ENCODE assay signal across 29 mouse cellular contexts in genomic region chr15:78395478-78395962, GRCm38 (mm10). TPM values are rescaled to one million over a fixed set of nuclear protein-coding genes. Genes with fewer than 3 reads are reported as not detected.
DNase-seq lines count a peak whose midpoint lies in the region; ATAC-seq lines count a peak whose summit lies in the region.
"Had no signal": no experiment of that assay in that cellular context is flagged by ENCODE, and none has a peak within 500 bp of the region (broad histone marks: within the 10 kb centered on the region; RNA-seq: fewer than 3 reads in every experiment).

Gene Tex33 (minus strand): TSS chr15:78395912.

- no peaks in the 10 kb centered on the region for H3K36me3 ChIP-seq in kidney, embryonic 16.5 days (ENCODE audit: insufficient read depth, low read length)
- 0 out of 2 replicates have a peak, but pooled peaks cover 2% of the 10 kb centered on the region for H3K36me3 ChIP-seq in lung, embryonic 16.5 days (ENCODE audit: control insufficient read depth, insufficient read depth, low read length)
- H3K36me3 ChIP-seq: embryonic facial prominence, embryonic 15.5 days; forebrain, embryonic 10.5 days; heart, embryonic 10.5 days had no signal

- no peak for ATAC-seq in kidney, embryonic 16.5 days (ENCODE audit: low FRiP score, low TSS enrichment)
- ATAC-seq in lung, embryonic 16.5 days (ENCODE audit: low read depth) = peak; percentile 45
- ATAC-seq in monocyte, adult 5-6 weeks (replicated peaks; ENCODE audit: insufficient number of reproducible peaks, low FRiP score, low TSS enrichment, poor library complexity, severe bottlenecking) = no peak
- ATAC-seq: forebrain, embryonic 14.5 days had no signal

- no peaks in the 10 kb centered on the region for H3K27me3 ChIP-seq in kidney, embryonic 16.5 days (ENCODE audit: insufficient read depth, low read length)
- no peaks in the 10 kb centered on the region for H3K27me3 ChIP-seq in lung, embryonic 16.5 days (ENCODE audit: control insufficient read depth, insufficient read depth, low read depth, low read length)
- H3K27me3 ChIP-seq: embryonic facial prominence, embryonic 15.5 days had no signal

- H3K4me2 ChIP-seq in kidney, embryonic 16.5 days (replicated peaks; ENCODE audit: low read depth, low read length) = no peak within 1 kb of the TSS
- no peak within 1 kb of the TSS for H3K4me2 ChIP-seq in lung, embryonic 16.5 days (ENCODE audit: low read depth, low read length)
- H3K4me2 ChIP-seq: embryonic facial prominence, embryonic 15.5 days had no signal

- WGBS in kidney, embryonic 16.5 days = 82% methylated on average over 8 of the region's 8 CpGs
- 64% methylated on average over 8 of the region's 8 CpGs for WGBS in lung, embryonic 16.5 days

- no peak within 1 kb of the TSS for H3K27ac ChIP-seq in kidney, embryonic 16.5 days (ENCODE audit: low read length)
- H3K27ac ChIP-seq in lung, embryonic 16.5 days (ENCODE audit: low read length) = no peak within 1 kb of the TSS
- H3K27ac ChIP-seq: embryonic facial prominence, embryonic 15.5 days; forebrain, embryonic 10.5 days; heart, embryonic 10.5 days had no signal

- H3K4me3 ChIP-seq in kidney, embryonic 16.5 days (ENCODE audit: low read length) = no peak within 1 kb of the TSS
- no peak within 1 kb of the TSS for H3K4me3 ChIP-seq in lung, embryonic 16.5 days (ENCODE audit: low read length)
- H3K4me3 ChIP-seq: embryonic facial prominence, embryonic 15.5 days; erythroblast, embryonic 14.5 days; forebrain, embryonic 10.5 days; heart, embryonic 10.5 days had no signal

- H3K9ac ChIP-seq in kidney, embryonic 16.5 days (replicated peaks; ENCODE audit: low read length) = no peak within 1 kb of the TSS
- H3K9ac ChIP-seq in lung, embryonic 16.5 days (ENCODE audit: low read length) = no peak within 1 kb of the TSS
- H3K9ac ChIP-seq: embryonic facial prominence, embryonic 15.5 days had no signal

- no peaks in the 10 kb centered on the region for H3K9me3 ChIP-seq in kidney, embryonic 16.5 days (ENCODE audit: low read length)
- no peaks in the 10 kb centered on the region for H3K9me3 ChIP-seq in lung, embryonic 16.5 days (ENCODE audit: control insufficient read depth, low read length)
- H3K9me3 ChIP-seq: embryonic facial prominence, embryonic 15.5 days; forebrain, embryonic 10.5 days; heart, embryonic 10.5 days had no signal

- peak; percentile 52 for DNase-seq in kidney, adult 11 months
- DNase-seq in kidney, postnatal 14 days = peak; percentile 40
- no peak for DNase-seq in kidney, adult 18-20 months
- DNase-seq in lung, postnatal 14 days = no peak
- peak; percentile 61 to 69 for DNase-seq in kidney, postnatal 36 days
- DNase-seq: adrenal gland, postnatal 10 days; cerebellum, adult 11 months; cerebellum, adult 8-10 months; cerebellum, postnatal 14 days; embryo, embryonic 11 days; gastrocnemius, postnatal 36 days; heart, adult 11 months; heart, postnatal 10 days; heart, postnatal 4 days had no signal

- no peaks in the 10 kb centered on the region for H3K4me1 ChIP-seq in kidney, embryonic 16.5 days (ENCODE audit: insufficient read depth, low read length)
- H3K4me1 ChIP-seq in lung, embryonic 16.5 days (replicated peaks; ENCODE audit: control insufficient read depth, insufficient read depth, low read length) = no peaks in the 10 kb centered on the region
- H3K4me1 ChIP-seq: embryonic facial prominence, embryonic 15.5 days; heart, embryonic 10.5 days had no signal

RNA-seq across cellular contexts. Expression of gene Tex33, which starts in this region (rescaled TPM):
- polyA plus RNA-seq in kidney, embryonic 16.5 days (2015; fragmentation: Nextera tagmentation; extraction: Ambion mirVana) = not detected in 2 replicates
- polyA plus RNA-seq in lung, embryonic 16.5 days (2015; fragmentation: Nextera tagmentation; extraction: Ambion mirVana) = not detected in 2 replicates
- total RNA-seq in monocyte, adult 5-6 weeks (2017) = 5.0 TPM in 1 of 3 replicates, not detected in the others
- total RNA-seq: adrenal gland, postnatal 10 days; adrenal gland, postnatal 4 days; common myeloid progenitor, adult 5-6 weeks; gastrocnemius, adult 8-10 months; gastrocnemius, postnatal 36 days; heart, postnatal 10 days; heart, postnatal 4 days had no signal
- polyA plus RNA-seq: brain, embryonic 14.5 days; C2C12; embryonic facial prominence, embryonic 11.5 days; erythroblast, embryonic 14.5 days; forebrain, embryonic 10.5 days; forebrain, embryonic 14.5 days; heart, embryonic 10.5 days; heart, embryonic 14.5 days had no signal

Comparison
In these comparisons a context has a peak if more than half of its experiments do, and no peak if none do; other contexts are left out.
1. DNase-seq: peak in kidney, adult 11 months (single experiment), kidney, postnatal 14 days (single experiment) and kidney, postnatal 36 days (2 of 2); none in kidney, adult 18-20 months (single experiment) and lung, postnatal 14 days (single experiment).
2. Peak in ATAC-seq in lung, embryonic 16.5 days; RNA of the gene not detected or under 1 TPM.